8 mouse cellular contexts compared by ENCODE assay signal in genomic region chr11:105270155-105270554, GRCm38 (mm10). TPM values are rescaled to one million over a fixed set of nuclear protein-coding genes. Genes with fewer than 3 reads are reported as not detected.
DNase-seq lines count a peak whose midpoint lies in the region; ATAC-seq and TF ChIP-seq lines count a peak whose summit lies in the region.

No protein-coding gene starts in this region.

- H3K36me3 ChIP-seq in heart, adult 2 months (ENCODE audit: control insufficient read depth, insufficient read depth, low read length) = peaks cover 4% of the 10 kb centered on the region; the same call in 1 of the 2 replicates
- H3K36me3 ChIP-seq in heart, embryonic 12.5 days = peaks cover 46% of the 10 kb centered on the region
- H3K36me3 ChIP-seq in lung, postnatal 0 days (ENCODE audit: insufficient read depth, low read length) = peaks cover 9% of the 10 kb centered on the region; the same call in 1 of the 2 replicates

- no peak for TF ChIP-seq EP300 in heart, adult 2 months (IDR thresholded peaks at IDR 0.05; ENCODE audit: insufficient read depth, low read depth, low read length)
- peak; percentile 53; the same call in 1 of the 2 replicates for TF ChIP-seq EP300 in lung, postnatal 0 days (IDR thresholded peaks at IDR 0.05)

- H3K27ac ChIP-seq in heart, adult 2 months = no peak overlapping the region
- no peak overlapping the region for H3K27ac ChIP-seq in heart, embryonic 12.5 days (ENCODE audit: poor library complexity, severe bottlenecking)
- no peak overlapping the region for H3K27ac ChIP-seq in lung, postnatal 0 days (ENCODE audit: low read length)

- CTCF ChIA-PET in Patski (lab: Charles Lee) = interaction anchor here (0.6 to 1.8 kb wide), 10 partner anchors 11 to 77 kb away, joined by 3 to 13 read pairs (median 4); no protein-coding TSS in a partner anchor

- in situ Hi-C loops in Patski (cut with MboI; ENCODE audit: low pct_unique_long_range_greater_than_20kb) = no loop called here

- H3K27me3 ChIP-seq in heart, adult 2 months (ENCODE audit: control insufficient read depth, insufficient read depth, low read length) = no peaks in the 10 kb centered on the region
- H3K27me3 ChIP-seq in heart, embryonic 12.5 days (replicated peaks) = no peaks in the 10 kb centered on the region
- no peaks in the 10 kb centered on the region for H3K27me3 ChIP-seq in Patski
- H3K27me3 ChIP-seq in lung, postnatal 0 days (replicated peaks; ENCODE audit: insufficient read depth, low read length) = no peaks in the 10 kb centered on the region

- POLR2A ChIA-PET in Patski (lab: Charles Lee) = no interaction called here

- no peak for TF ChIP-seq POLR2A in heart, adult 2 months (IDR thresholded peaks at IDR 0.05; ENCODE audit: insufficient read depth, low read depth, low read length)

- H3K9ac ChIP-seq in heart, adult 2 months (ENCODE audit: low read depth, low read length) = no peak overlapping the region
- H3K9ac ChIP-seq in heart, embryonic 12.5 days = no peak overlapping the region
- no peak overlapping the region for H3K9ac ChIP-seq in lung, postnatal 0 days (replicated peaks; ENCODE audit: low read depth)

- 16% methylated on average over 2 of the region's 2 CpGs for WGBS in heart, adult 2 months
- 16% methylated on average over 2 of the region's 2 CpGs for WGBS in heart, embryonic 12.5 days
- 12% methylated on average over 2 of the region's 2 CpGs for WGBS in lung, postnatal 0 days

- no peak overlapping the region for H3K4me2 ChIP-seq in heart, embryonic 12.5 days
- H3K4me2 ChIP-seq in lung, postnatal 0 days (replicated peaks; ENCODE audit: low read depth, low read length) = no peak overlapping the region

- TF ChIP-seq CTCF in heart, adult 2 months (IDR thresholded peaks at IDR 0.05) = peak; percentile 80
- TF ChIP-seq CTCF in Patski (IDR thresholded peaks at IDR 0.05) = peak; percentile 53
- peak; percentile 77 for TF ChIP-seq CTCF in lung, postnatal 0 days (IDR thresholded peaks at IDR 0.05)

- no peaks in the 10 kb centered on the region for H3K9me3 ChIP-seq in heart, embryonic 12.5 days (replicated peaks)
- H3K9me3 ChIP-seq in lung, postnatal 0 days (ENCODE audit: low read length) = no peaks in the 10 kb centered on the region

- no peak for ATAC-seq in heart, embryonic 12.5 days (ENCODE audit: insufficient number of reproducible peaks, low FRiP score)
- no peak for ATAC-seq in Patski
- peak; percentile 64 for ATAC-seq in lung, postnatal 0 days

- peak; percentile 32 to 57 for DNase-seq in heart, adult 2 months
- DNase-seq in 3T3-L1 (ENCODE audit: low read depth, low spot score) (peak; percentile 89), Patski (ENCODE audit: low read depth, low spot score) (no peak)
- peak; percentile 87 for DNase-seq in embryo, embryonic 10.5 days (ENCODE audit: low spot score)
- peak; percentile 62 for DNase-seq in hindlimb bud, embryonic 11.5 days (ENCODE audit: extremely low spot score, low read depth, low spot score)
- DNase-seq in lung, postnatal 0 days (ENCODE audit: low spot score) = peak; percentile 89
- no peak for DNase-seq in spleen, postnatal 14 days (ENCODE audit: low spot score in 2 of 2)

- no peaks in the 10 kb centered on the region for H3K4me1 ChIP-seq in heart, adult 2 months (ENCODE audit: control insufficient read depth, insufficient read depth, low read length)
- no peaks in the 10 kb centered on the region for H3K4me1 ChIP-seq in heart, embryonic 12.5 days (replicated peaks)
- H3K4me1 ChIP-seq in lung, postnatal 0 days (ENCODE audit: insufficient read depth, low read depth, low read length) = no peaks in the 10 kb centered on the region

- intact Hi-C loops in heart, adult 2 months (cut with DNase I) = loop anchor here (5.0 kb wide), 3 partner anchors 62 to 642 kb away; no protein-coding TSS in a partner anchor

- H3K4me3 ChIP-seq in heart, adult 2 months = no peak overlapping the region
- H3K4me3 ChIP-seq in heart, embryonic 12.5 days = no peak overlapping the region
- no peak overlapping the region for H3K4me3 ChIP-seq in lung, postnatal 0 days (ENCODE audit: low read depth, low read length)

- H3K79me2 ChIP-seq in heart, adult 2 months (replicated peaks; ENCODE audit: control insufficient read depth, insufficient read depth, low read length) = no peaks in the 10 kb centered on the region

RNA-seq across cellular contexts. Expression of gene Mrc2, which starts 22.3 kb away (rescaled TPM):
- total RNA-seq in heart, adult 2 months (2021) = 10 to 100 TPM; 13.9 to 17.5 TPM
- polyA plus RNA-seq in heart, adult 2 months (2012; rRNA removed) = 11.2 and 14.5 TPM in 2 replicates
- 16.0 and 16.3 TPM in 2 replicates for polyA plus RNA-seq in heart, embryonic 12.5 days (2016; fragmentation: Nextera tagmentation; extraction: Ambion mirVana)
- polyA plus RNA-seq in Patski (2021) = 0.09 TPM
- 20.0 and 22.6 TPM in 2 replicates for polyA plus RNA-seq in lung, postnatal 0 days (2015; fragmentation: Nextera tagmentation; extraction: Ambion mirVana)

Comparison
In these comparisons a context has a peak if more than half of its experiments do, and no peak if none do; other contexts are left out.
1. DNase-seq: peak in heart, adult 2 months (2 of 2), 3T3-L1 (single experiment), embryo, embryonic 10.5 days (single experiment), hindlimb bud, embryonic 11.5 days (single experiment) and lung, postnatal 0 days (single experiment); none in Patski (single experiment) and spleen, postnatal 14 days (0 of 2).
2. RNA of gene Mrc2, which starts 22.3 kb away (polyA plus RNA-seq): 20.0 to 22.6 TPM in lung, postnatal 0 days, 16.0 to 16.3 TPM in heart, embryonic 12.5 days and 11.2 to 14.5 TPM in heart, adult 2 months; 0.09 TPM in Patski (single experiment); every median in the first group is over 10 times any median in the second.
3. Peak in every context shown above with its lines, with median percentiles within 50 percentile points of each other: CTCF ChIP-seq.